Mouse (Mus musculus): ENCODE results near the gene Chchd10. TPM values are rescaled to one million over a fixed set of nuclear protein-coding genes. Genes with fewer than 3 reads are reported as not detected.
A peak's percentile ranks its signal among the peaks of the same experiment; 100 is the strongest.
"Not testable (repeated sequence)": the region's sequence is repeated elsewhere in the genome, so short reads cannot be mapped to it uniquely, and the experiment has no call there.

Chchd10 gene
- 502 and 507 TPM in 2 replicates for polyA plus RNA-seq (2012; rRNA removed)

GRCm38 (mm10) chr10:75932891-75933290, at the start of gene Chchd10:
Gene Chchd10, plus strand, starts transcription at chr10:75933130.
- no peak for TF ChIP-seq CTCF (IDR thresholded peaks at IDR 0.05; ENCODE audit: extremely low read depth, insufficient read depth, low read length)
- no peak for TF ChIP-seq POLR2A (IDR thresholded peaks at IDR 0.05; ENCODE audit: extremely low read depth, insufficient read depth, low read length)
- H3K4me1 ChIP-seq (ENCODE audit: control insufficient read depth, insufficient read depth, low read length) = peaks cover 4% of the 10 kb centered on the region
- peak within 1 kb of the TSS; percentile 27 for H3K4me3 ChIP-seq (ENCODE audit: insufficient read depth, low read length)
- no peak within 1 kb of the TSS for H3K27ac ChIP-seq (ENCODE audit: insufficient read depth, low read length)

GRCm38 (mm10) chr10:75883232-75883552, 49.7 kb upstream of the Chchd10 start:
- no peak for TF ChIP-seq POLR2A (IDR thresholded peaks at IDR 0.05; ENCODE audit: extremely low read depth, insufficient read depth, low read length)
- peak; percentile 46 for TF ChIP-seq CTCF (IDR thresholded peaks at IDR 0.05; ENCODE audit: extremely low read depth, insufficient read depth, low read length)

GRCm38 (mm10) chr10:75884742-75885141, 48.2 kb upstream of the Chchd10 start:
- TF ChIP-seq POLR2A (IDR thresholded peaks at IDR 0.05; ENCODE audit: extremely low read depth, insufficient read depth, low read length) (no peak), CTCF (IDR thresholded peaks at IDR 0.05; ENCODE audit: extremely low read depth, insufficient read depth, low read length) (no peak)
- Histone ChIP-seq H3K4me3 (ENCODE audit: insufficient read depth, low read length) (no peak overlapping the region), H3K4me1 (ENCODE audit: control insufficient read depth, insufficient read depth, low read length) (no peaks in the 10 kb centered on the region), H3K27ac (ENCODE audit: insufficient read depth, low read length) (no peak overlapping the region)

More at GRCm38 (mm10) chr10:75883232-75883552, 49.7 kb upstream of the Chchd10 start:
- no peak overlapping the region for H3K4me3 ChIP-seq (ENCODE audit: insufficient read depth, low read length)
- no peak overlapping the region for H3K27ac ChIP-seq (ENCODE audit: insufficient read depth, low read length)
- H3K4me1 ChIP-seq (ENCODE audit: control insufficient read depth, insufficient read depth, low read length) = no peaks in the 10 kb centered on the region

- not testable (repeated sequence) for H3K27ac ChIP-seq (ENCODE audit: insufficient read depth, low read length); H3K4me1 ChIP-seq (ENCODE audit: control insufficient read depth, insufficient read depth, low read length); H3K4me3 ChIP-seq (ENCODE audit: insufficient read depth, low read length)
Observed at GRCm38 (mm10) chr10:75887504-75887903, 45.4 kb upstream of the Chchd10 start.

GRCm38 (mm10) chr10:75889406-75890153, 43.4 kb upstream of the Chchd10 start:
- Histone ChIP-seq H3K4me1 (ENCODE audit: control insufficient read depth, insufficient read depth, low read length) (no peaks in the 10 kb centered on the region), H3K4me3 (ENCODE audit: insufficient read depth, low read length) (no peak overlapping the region), H3K27ac (ENCODE audit: insufficient read depth, low read length) (no peak overlapping the region)
- TF ChIP-seq POLR2A (IDR thresholded peaks at IDR 0.05; ENCODE audit: extremely low read depth, insufficient read depth, low read length) (no peak), CTCF (IDR thresholded peaks at IDR 0.05; ENCODE audit: extremely low read depth, insufficient read depth, low read length) (no peak)

GRCm38 (mm10) chr10:75893089-75893750, 39.7 kb upstream of the Chchd10 start, which contains the start of gene Derl3:
Gene Derl3, plus strand, starts transcription at chr10:75893413.
- Histone ChIP-seq H3K4me1 (ENCODE audit: control insufficient read depth, insufficient read depth, low read length) (0 out of 2 replicates have a peak, but pooled peaks cover 1% of the 10 kb centered on the region), H3K4me3 (ENCODE audit: insufficient read depth, low read length) (peak within 1 kb of the TSS; percentile 36), H3K27ac (ENCODE audit: insufficient read depth, low read length) (no peak within 1 kb of the TSS)
- TF ChIP-seq CTCF (IDR thresholded peaks at IDR 0.05; ENCODE audit: extremely low read depth, insufficient read depth, low read length) (no peak), POLR2A (IDR thresholded peaks at IDR 0.05; ENCODE audit: extremely low read depth, insufficient read depth, low read length) (no peak)

- Histone ChIP-seq H3K4me3 (ENCODE audit: insufficient read depth, low read length) (no peak overlapping the region), H3K4me1 (ENCODE audit: control insufficient read depth, insufficient read depth, low read length) (peaks cover 3% of the 10 kb centered on the region), H3K27ac (ENCODE audit: insufficient read depth, low read length) (no peak overlapping the region)
- no peak for TF ChIP-seq CTCF (IDR thresholded peaks at IDR 0.05; ENCODE audit: extremely low read depth, insufficient read depth, low read length)
- no peak for TF ChIP-seq POLR2A (IDR thresholded peaks at IDR 0.05; ENCODE audit: extremely low read depth, insufficient read depth, low read length)
Observed at GRCm38 (mm10) chr10:75894601-75895000, 38.3 kb upstream of the Chchd10 start.

GRCm38 (mm10) chr10:75895730-75896129, 37.2 kb upstream of the Chchd10 start:
- TF ChIP-seq POLR2A (IDR thresholded peaks at IDR 0.05; ENCODE audit: extremely low read depth, insufficient read depth, low read length) (no peak), CTCF (IDR thresholded peaks at IDR 0.05; ENCODE audit: extremely low read depth, insufficient read depth, low read length) (no peak)

GRCm38 (mm10) chr10:75896208-75896607, 36.7 kb upstream of the Chchd10 start:
- Histone ChIP-seq H3K27ac (ENCODE audit: insufficient read depth, low read length) (no peak overlapping the region), H3K4me1 (ENCODE audit: control insufficient read depth, insufficient read depth, low read length) (peaks cover 3% of the 10 kb centered on the region), H3K4me3 (ENCODE audit: insufficient read depth, low read length) (no peak overlapping the region)
- TF ChIP-seq POLR2A (IDR thresholded peaks at IDR 0.05; ENCODE audit: extremely low read depth, insufficient read depth, low read length) (no peak), CTCF (IDR thresholded peaks at IDR 0.05; ENCODE audit: extremely low read depth, insufficient read depth, low read length) (no peak)

More at GRCm38 (mm10) chr10:75895730-75896129, 37.2 kb upstream of the Chchd10 start:
- Histone ChIP-seq H3K27ac (ENCODE audit: insufficient read depth, low read length) (no peak overlapping the region), H3K4me3 (ENCODE audit: insufficient read depth, low read length) (no peak overlapping the region), H3K4me1 (ENCODE audit: control insufficient read depth, insufficient read depth, low read length) (peaks cover 3% of the 10 kb centered on the region)

- Histone ChIP-seq H3K27ac (ENCODE audit: insufficient read depth, low read length) (no peak overlapping the region), H3K4me3 (ENCODE audit: insufficient read depth, low read length) (no peak overlapping the region), H3K4me1 (ENCODE audit: control insufficient read depth, insufficient read depth, low read length) (peaks cover 3% of the 10 kb centered on the region)
- TF ChIP-seq CTCF (IDR thresholded peaks at IDR 0.05; ENCODE audit: extremely low read depth, insufficient read depth, low read length) (peak; percentile 74), POLR2A (IDR thresholded peaks at IDR 0.05; ENCODE audit: extremely low read depth, insufficient read depth, low read length) (no peak)
Observed at GRCm38 (mm10) chr10:75897373-75897772, 35.6 kb upstream of the Chchd10 start.

All from cortical plate, adult 2 months (tissue).